Mouse (Mus musculus) brain, embryonic 14.5 days (tissue): ENCODE results near the gene Prkag2.

Experiments
- CTCF ChIP-seq: fragments of 200-500 bp; IDR thresholded peaks from 2 replicates; pipeline ENCODE4 v1.5.1; 2012; ENCODE audit warnings: inconsistent platforms, mild to moderate bottlenecking, moderate library complexity, borderline replicate concordance; ENCODE audit not compliant: insufficient read depth, insufficient read length; ENCODE audit errors: extremely low read depth
- POLR2A ChIP-seq: fragments of 200-500 bp; IDR thresholded peaks from 2 replicates; pipeline ENCODE4 v1.6.1; 2012; ENCODE audit warnings: mild to moderate bottlenecking, inconsistent platforms, borderline replicate concordance; ENCODE audit not compliant: poor library complexity, insufficient read depth, insufficient read length, severe bottlenecking; ENCODE audit errors: extremely low read depth

- TF ChIP-seq CTCF (no peak), POLR2A (no peak)
Measured at GRCm38 (mm10) chr5:24906844-24907243, 193.6 kb downstream of the Prkag2 start.
